In genomic region chr9:72656491-72656890, GRCm38 (mm10) we compare ENCODE assay signal across 17 mouse cellular contexts. TPM values are rescaled to one million over a fixed set of nuclear protein-coding genes. Genes with fewer than 3 reads are reported as not detected.
DNase-seq lines count a peak whose midpoint lies in the region; ATAC-seq and TF ChIP-seq lines count a peak whose summit lies in the region.
"Had no signal": no experiment of that assay in that cellular context is flagged by ENCODE, and none has a peak within 500 bp of the region (broad histone marks: within the 10 kb centered on the region; RNA-seq: fewer than 3 reads in every experiment).

No protein-coding gene starts in this region.

- TF ChIP-seq CTCF in gastrocnemius, adult 2 months (IDR thresholded peaks at IDR 0.05): no peak
- no peak for TF ChIP-seq CTCF in kidney, adult 2 months (conservative IDR thresholded peaks at IDR 0.05; ENCODE audit: insufficient read depth, insufficient read length, low read depth, low read length)
- no peak for TF ChIP-seq CTCF in stomach, postnatal 0 days (IDR thresholded peaks at IDR 0.05; ENCODE audit: low read depth)
- TF ChIP-seq CTCF in cerebellum, adult 2 months (IDR thresholded peaks at IDR 0.05; ENCODE audit: borderline replicate concordance, insufficient read depth, low read depth, low read length): no peak

- intact Hi-C loops in gastrocnemius, adult 2 months (cut with DNase I): no loop called here

- no peak for TF ChIP-seq POLR2A in kidney, adult 2 months (IDR thresholded peaks at IDR 0.05; ENCODE audit: low read depth, low read length)
- TF ChIP-seq POLR2A in cerebellum, adult 2 months (IDR thresholded peaks at IDR 0.05; ENCODE audit: borderline replicate concordance, insufficient read depth, low read length): no peak

- no peak for DNase-seq in gastrocnemius, adult 2 months
- DNase-seq in gastrocnemius, postnatal 4 days (ENCODE audit: low spot score in 2 of 2): no peak
- no peak for DNase-seq in kidney, adult 2 months
- DNase-seq in stomach, postnatal 0 days (ENCODE audit: low spot score): no peak
- no peak for DNase-seq in urinary bladder, postnatal 36 days (ENCODE audit: low spot score in 2 of 2)
- no peak for DNase-seq in cerebellum, adult 2 months
- DNase-seq: cerebellum, adult 11 months; cerebellum, postnatal 36 days; gastrocnemius, postnatal 36 days; kidney, postnatal 36 days; retina, postnatal 1 day had no signal

- no peak overlapping the region for H3K9ac ChIP-seq in kidney, embryonic 15.5 days
- H3K9ac ChIP-seq in stomach, embryonic 15.5 days: no peak overlapping the region
- no peak overlapping the region for H3K9ac ChIP-seq in stomach, postnatal 0 days (ENCODE audit: low read length)
- H3K9ac ChIP-seq: embryonic facial prominence, embryonic 13.5 days; hindbrain, embryonic 13.5 days; intestine, embryonic 15.5 days; neural tube, embryonic 15.5 days had no signal

- 31% methylated on average over 4 of the region's 4 CpGs for WGBS in kidney, embryonic 15.5 days
- 44% methylated on average over 4 of the region's 4 CpGs for WGBS in kidney, adult 2 months
- 48% methylated on average over 4 of the region's 4 CpGs for WGBS in stomach, embryonic 15.5 days
- WGBS in stomach, postnatal 0 days: 61% methylated on average over 4 of the region's 4 CpGs
- WGBS in cerebellum, adult 2 months: 71% methylated on average over 4 of the region's 4 CpGs

- H3K27ac ChIP-seq in gastrocnemius, adult 2 months: peak overlapping the region; percentile 44; the same call in 1 of the 2 replicates
- H3K27ac ChIP-seq in kidney, embryonic 15.5 days: peak overlapping the region; percentile 41; the same call in 1 of the 2 replicates
- no peak overlapping the region for H3K27ac ChIP-seq in kidney, adult 2 months (ENCODE audit: insufficient read depth, low read depth, low read length)
- H3K27ac ChIP-seq in stomach, embryonic 15.5 days: peak overlapping the region; percentile 26; the same call in 1 of the 2 replicates
- H3K27ac ChIP-seq in stomach, postnatal 0 days (replicated peaks): no peak overlapping the region
- H3K27ac ChIP-seq in cerebellum, adult 2 months (ENCODE audit: insufficient read depth, low read length): no peak overlapping the region
- H3K27ac ChIP-seq: hindbrain, embryonic 13.5 days; intestine, embryonic 15.5 days; neural tube, embryonic 15.5 days had no signal

- no peaks in the 10 kb centered on the region for H3K27me3 ChIP-seq in kidney, embryonic 15.5 days
- no peaks in the 10 kb centered on the region for H3K27me3 ChIP-seq in kidney, adult 2 months (replicated peaks; ENCODE audit: control insufficient read depth, insufficient read depth, low read length)
- no peaks in the 10 kb centered on the region for H3K27me3 ChIP-seq in stomach, embryonic 15.5 days (replicated peaks)
- no peaks in the 10 kb centered on the region for H3K27me3 ChIP-seq in stomach, postnatal 0 days (ENCODE audit: control insufficient read depth, insufficient read depth, low read length)
- no peaks in the 10 kb centered on the region for H3K27me3 ChIP-seq in cerebellum, adult 2 months (ENCODE audit: control insufficient read depth, insufficient read depth, low read length)
- H3K27me3 ChIP-seq: embryonic facial prominence, embryonic 13.5 days; hindbrain, embryonic 13.5 days; intestine, embryonic 15.5 days; neural tube, embryonic 15.5 days had no signal

- no peak overlapping the region for H3K4me3 ChIP-seq in gastrocnemius, adult 2 months
- no peak overlapping the region for H3K4me3 ChIP-seq in kidney, embryonic 15.5 days (replicated peaks)
- no peak overlapping the region for H3K4me3 ChIP-seq in kidney, adult 2 months (ENCODE audit: insufficient read depth, low read depth, low read length)
- no peak overlapping the region for H3K4me3 ChIP-seq in stomach, embryonic 15.5 days (replicated peaks)
- H3K4me3 ChIP-seq in stomach, postnatal 0 days (ENCODE audit: low read depth, low read length): no peak overlapping the region
- no peak overlapping the region for H3K4me3 ChIP-seq in cerebellum, adult 2 months (replicated peaks; ENCODE audit: insufficient read depth, low read depth, low read length)
- H3K4me3 ChIP-seq: embryonic facial prominence, embryonic 13.5 days; hindbrain, embryonic 13.5 days; intestine, embryonic 15.5 days; neural tube, embryonic 15.5 days had no signal

- no peaks in the 10 kb centered on the region for H3K9me3 ChIP-seq in kidney, embryonic 15.5 days (replicated peaks)
- H3K9me3 ChIP-seq in stomach, embryonic 15.5 days: no peaks in the 10 kb centered on the region
- H3K9me3 ChIP-seq in stomach, postnatal 0 days (ENCODE audit: control insufficient read depth, low read length): no peaks in the 10 kb centered on the region
- H3K9me3 ChIP-seq: embryonic facial prominence, embryonic 13.5 days; hindbrain, embryonic 13.5 days; intestine, embryonic 15.5 days; neural tube, embryonic 15.5 days had no signal

- TF ChIP-seq EP300 in stomach, postnatal 0 days (optimal IDR thresholded peaks at IDR 0.05): no peak

- no peak for ATAC-seq in kidney, embryonic 15.5 days (replicated peaks; ENCODE audit: low FRiP score)
- ATAC-seq in stomach, embryonic 15.5 days (ENCODE audit: insufficient read depth, low FRiP score, low read depth): no peak
- ATAC-seq in stomach, postnatal 0 days (ENCODE audit: low FRiP score, low TSS enrichment): no peak
- ATAC-seq: intestine, embryonic 15.5 days had no signal

- no peak overlapping the region for H3K4me2 ChIP-seq in kidney, embryonic 15.5 days
- H3K4me2 ChIP-seq in stomach, embryonic 15.5 days: no peak overlapping the region
- no peak overlapping the region for H3K4me2 ChIP-seq in stomach, postnatal 0 days (replicated peaks; ENCODE audit: low read depth)
- H3K4me2 ChIP-seq: embryonic facial prominence, embryonic 13.5 days; hindbrain, embryonic 13.5 days; intestine, embryonic 15.5 days; neural tube, embryonic 15.5 days had no signal

- no peaks in the 10 kb centered on the region for H3K36me3 ChIP-seq in kidney, embryonic 15.5 days
- no peaks in the 10 kb centered on the region for H3K36me3 ChIP-seq in kidney, adult 2 months (ENCODE audit: control insufficient read depth, insufficient read depth, low read length)
- H3K36me3 ChIP-seq in stomach, embryonic 15.5 days: no peaks in the 10 kb centered on the region
- no peaks in the 10 kb centered on the region for H3K36me3 ChIP-seq in stomach, postnatal 0 days (ENCODE audit: control insufficient read depth, insufficient read depth, low read length)
- H3K36me3 ChIP-seq: embryonic facial prominence, embryonic 13.5 days; hindbrain, embryonic 13.5 days; intestine, embryonic 15.5 days; neural tube, embryonic 15.5 days had no signal

- H3K4me1 ChIP-seq in kidney, embryonic 15.5 days: peaks cover 50% of the 10 kb centered on the region
- peaks cover 7% of the 10 kb centered on the region; the same call in 1 of the 2 replicates for H3K4me1 ChIP-seq in kidney, adult 2 months (ENCODE audit: control insufficient read depth, insufficient read depth, low read length)
- peaks cover 7% of the 10 kb centered on the region; the same call in 1 of the 2 replicates for H3K4me1 ChIP-seq in stomach, embryonic 15.5 days
- 0 out of 2 replicates have a peak, but pooled peaks cover 2% of the 10 kb centered on the region for H3K4me1 ChIP-seq in stomach, postnatal 0 days (replicated peaks; ENCODE audit: control insufficient read depth, insufficient read depth)
- H3K4me1 ChIP-seq in cerebellum, adult 2 months (ENCODE audit: control insufficient read depth, insufficient read depth, low read length): no peaks in the 10 kb centered on the region; the same call in 1 of the 2 replicates

RNA-seq across cellular contexts. Expression of gene Nedd4, which starts 5.7 kb away (rescaled TPM):
- 100 to 1,000 TPM; 273 to 325 TPM for total RNA-seq in gastrocnemius, adult 2 months (2021)
- 100 to 1,000 TPM; 884 to 908 TPM for total RNA-seq in gastrocnemius, postnatal 4 days (2021)
- polyA plus RNA-seq in kidney, embryonic 15.5 days (2015; fragmentation: Nextera tagmentation; extraction: Ambion mirVana): 647 and 670 TPM in 2 replicates
- polyA plus RNA-seq in kidney, adult 2 months (2012; rRNA removed): 104 and 118 TPM in 2 replicates
- 502 and 542 TPM in 2 replicates for polyA plus RNA-seq in stomach, embryonic 15.5 days (2015; fragmentation: Nextera tagmentation; extraction: Ambion mirVana)
- 175 and 195 TPM in 2 replicates for polyA plus RNA-seq in stomach, postnatal 0 days (2015; fragmentation: Nextera tagmentation; extraction: Ambion mirVana)
- polyA plus RNA-seq in cerebellum, adult 2 months (2012; rRNA removed): 248 and 269 TPM in 2 replicates

Comparison
In these comparisons a context has a peak if more than half of its experiments do, and no peak if none do; other contexts are left out.
1. H3K27ac ChIP-seq: peak in gastrocnemius, adult 2 months (single experiment), kidney, embryonic 15.5 days (single experiment) and stomach, embryonic 15.5 days (single experiment); none in kidney, adult 2 months (single experiment), stomach, postnatal 0 days (single experiment) and cerebellum, adult 2 months (single experiment).